9 mouse cellular contexts compared by ENCODE assay signal in genomic region chr14:23575951-23576350, GRCm38 (mm10).
DNase-seq lines count a peak whose midpoint lies in the region; ATAC-seq and TF ChIP-seq lines count a peak whose summit lies in the region.
"Had no signal": no experiment of that assay in that cellular context is flagged by ENCODE, and none has a peak within 500 bp of the region (broad histone marks: within the 10 kb centered on the region; RNA-seq: fewer than 3 reads in every experiment).

No protein-coding gene starts in this region.

- H3K4me3 ChIP-seq in liver, embryonic 14.5 days (ENCODE audit: insufficient read depth in 1 of 2, low read depth in 2 of 2, low read length in 2 of 2) = no peak overlapping the region
- H3K4me3 ChIP-seq in liver, embryonic 11.5 days (ENCODE audit: low read depth, low read length) = no peak overlapping the region
- H3K4me3 ChIP-seq in forebrain, embryonic 15.5 days = no peak overlapping the region
- no peak overlapping the region for H3K4me3 ChIP-seq in midbrain, embryonic 16.5 days (ENCODE audit: low read depth, low read length)
- no peak overlapping the region for H3K4me3 ChIP-seq in heart, embryonic 12.5 days
- H3K4me3 ChIP-seq: embryonic facial prominence, embryonic 13.5 days had no signal

- no peak for TF ChIP-seq EP300 in liver, embryonic 14.5 days (IDR thresholded peaks at IDR 0.05; ENCODE audit: low read depth)

- peak; percentile 53 to 79 for DNase-seq in adrenal gland, adult (ENCODE audit: inconsistent age in 2 of 2, low spot score in 1 of 2)
- DNase-seq in adrenal gland, postnatal 4 days (ENCODE audit: low spot score in 2 of 2) = no peak
- no peak for DNase-seq in liver, embryonic 14.5 days (ENCODE audit: low read depth in 3 of 3, low spot score in 3 of 3)
- no peak for DNase-seq in liver, embryonic 11.5 days (ENCODE audit: low spot score)
- DNase-seq in urinary bladder, postnatal 10 days (ENCODE audit: low spot score) = no peak

- 3% methylated on average over 2 of the region's 2 CpGs for WGBS in liver, embryonic 14.5 days (ENCODE audit: insufficient replicate concordance)
- WGBS in liver, embryonic 11.5 days = 5% methylated on average over 2 of the region's 2 CpGs
- WGBS in forebrain, embryonic 15.5 days = 2% methylated on average over 2 of the region's 2 CpGs
- WGBS in midbrain, embryonic 16.5 days = 6% methylated on average over 2 of the region's 2 CpGs
- WGBS in heart, embryonic 12.5 days = 4% methylated on average over 2 of the region's 2 CpGs

- H3K9ac ChIP-seq in liver, embryonic 14.5 days (replicated peaks) = no peak overlapping the region
- no peak overlapping the region for H3K9ac ChIP-seq in liver, embryonic 11.5 days (ENCODE audit: low read depth, low read length)
- H3K9ac ChIP-seq in forebrain, embryonic 15.5 days (replicated peaks) = no peak overlapping the region
- no peak overlapping the region for H3K9ac ChIP-seq in midbrain, embryonic 16.5 days (ENCODE audit: low read depth, low read length)
- H3K9ac ChIP-seq in heart, embryonic 12.5 days = no peak overlapping the region
- H3K9ac ChIP-seq: embryonic facial prominence, embryonic 13.5 days had no signal

- H3K27ac ChIP-seq in liver, embryonic 14.5 days = no peak overlapping the region
- no peak overlapping the region for H3K27ac ChIP-seq in liver, embryonic 11.5 days (ENCODE audit: low read depth, low read length)
- no peak overlapping the region for H3K27ac ChIP-seq in forebrain, embryonic 15.5 days (replicated peaks)
- no peak overlapping the region for H3K27ac ChIP-seq in midbrain, embryonic 16.5 days (ENCODE audit: low read length)
- H3K27ac ChIP-seq in heart, embryonic 12.5 days (ENCODE audit: poor library complexity, severe bottlenecking) = no peak overlapping the region
- H3K27ac ChIP-seq: embryonic facial prominence, embryonic 13.5 days had no signal

- no peaks in the 10 kb centered on the region for H3K36me3 ChIP-seq in liver, embryonic 14.5 days (replicated peaks; ENCODE audit: control insufficient read depth, insufficient read depth, low read depth)
- H3K36me3 ChIP-seq in liver, embryonic 11.5 days (ENCODE audit: control insufficient read depth, insufficient read depth, low read length) = no peaks in the 10 kb centered on the region
- H3K36me3 ChIP-seq in forebrain, embryonic 15.5 days = no peaks in the 10 kb centered on the region
- H3K36me3 ChIP-seq in midbrain, embryonic 16.5 days (ENCODE audit: control insufficient read depth, insufficient read depth, low read length) = no peaks in the 10 kb centered on the region
- no peaks in the 10 kb centered on the region for H3K36me3 ChIP-seq in heart, embryonic 12.5 days
- H3K36me3 ChIP-seq: embryonic facial prominence, embryonic 13.5 days had no signal

- no peak overlapping the region for H3K4me2 ChIP-seq in liver, embryonic 14.5 days (ENCODE audit: low read depth)
- no peak overlapping the region for H3K4me2 ChIP-seq in liver, embryonic 11.5 days
- no peak overlapping the region for H3K4me2 ChIP-seq in forebrain, embryonic 15.5 days (replicated peaks)
- no peak overlapping the region for H3K4me2 ChIP-seq in midbrain, embryonic 16.5 days (ENCODE audit: low read length)
- no peak overlapping the region for H3K4me2 ChIP-seq in heart, embryonic 12.5 days
- H3K4me2 ChIP-seq: embryonic facial prominence, embryonic 13.5 days had no signal

- no peaks in the 10 kb centered on the region for H3K9me3 ChIP-seq in liver, embryonic 14.5 days (ENCODE audit: control insufficient read depth, low read length)
- H3K9me3 ChIP-seq in liver, embryonic 11.5 days (ENCODE audit: control insufficient read depth, low read length) = no peaks in the 10 kb centered on the region
- H3K9me3 ChIP-seq in forebrain, embryonic 15.5 days = no peaks in the 10 kb centered on the region
- H3K9me3 ChIP-seq in midbrain, embryonic 16.5 days (replicated peaks; ENCODE audit: control insufficient read depth, low read length, poor library complexity, severe bottlenecking) = no peaks in the 10 kb centered on the region
- H3K9me3 ChIP-seq in heart, embryonic 12.5 days (replicated peaks) = no peaks in the 10 kb centered on the region
- H3K9me3 ChIP-seq: embryonic facial prominence, embryonic 13.5 days had no signal

- no peaks in the 10 kb centered on the region for H3K4me1 ChIP-seq in liver, embryonic 14.5 days (replicated peaks; ENCODE audit: control insufficient read depth in 2 of 2, insufficient read depth in 2 of 2, low read length in 1 of 2)
- no peaks in the 10 kb centered on the region for H3K4me1 ChIP-seq in liver, embryonic 11.5 days (replicated peaks; ENCODE audit: control insufficient read depth, insufficient read depth, low read length)
- H3K4me1 ChIP-seq in forebrain, embryonic 15.5 days = peaks cover 7% of the 10 kb centered on the region; the same call in 1 of the 2 replicates
- no peaks in the 10 kb centered on the region for H3K4me1 ChIP-seq in midbrain, embryonic 16.5 days (ENCODE audit: control insufficient read depth, insufficient read depth, low read length)
- no peaks in the 10 kb centered on the region for H3K4me1 ChIP-seq in heart, embryonic 12.5 days (replicated peaks)

- ATAC-seq in liver, embryonic 14.5 days (ENCODE audit: insufficient read depth) = no peak
- no peak for ATAC-seq in liver, embryonic 11.5 days (replicated peaks; ENCODE audit: low FRiP score)
- peak; percentile 63; the same call in 1 of the 2 replicates for ATAC-seq in forebrain, embryonic 15.5 days (replicated peaks)
- peak; percentile 79 for ATAC-seq in midbrain, embryonic 16.5 days
- ATAC-seq in heart, embryonic 12.5 days (ENCODE audit: insufficient number of reproducible peaks, low FRiP score) = no peak

- H3K27me3 ChIP-seq in liver, embryonic 14.5 days (ENCODE audit: control insufficient read depth, insufficient read depth, low read length) = no peaks in the 10 kb centered on the region
- no peaks in the 10 kb centered on the region for H3K27me3 ChIP-seq in liver, embryonic 11.5 days (replicated peaks; ENCODE audit: control insufficient read depth, insufficient read depth, low read length)
- H3K27me3 ChIP-seq in forebrain, embryonic 15.5 days = no peaks in the 10 kb centered on the region
- no peaks in the 10 kb centered on the region for H3K27me3 ChIP-seq in midbrain, embryonic 16.5 days (ENCODE audit: control insufficient read depth, insufficient read depth, low read depth, low read length)
- peaks cover 49% of the 10 kb centered on the region for H3K27me3 ChIP-seq in heart, embryonic 12.5 days (replicated peaks)
- H3K27me3 ChIP-seq: embryonic facial prominence, embryonic 13.5 days had no signal

- peak; percentile 35 for TF ChIP-seq CTCF in liver, embryonic 14.5 days (IDR thresholded peaks at IDR 0.05; ENCODE audit: low read depth)

Comparison
In these comparisons a context has a peak if more than half of its experiments do, and no peak if none do; other contexts are left out.
1. DNase-seq: peak in adrenal gland, adult (2 of 2); none in adrenal gland, postnatal 4 days (0 of 2), liver, embryonic 14.5 days (0 of 3), liver, embryonic 11.5 days (single experiment) and urinary bladder, postnatal 10 days (single experiment).
2. ATAC-seq: peak in forebrain, embryonic 15.5 days (single experiment) and midbrain, embryonic 16.5 days (single experiment); none in liver, embryonic 14.5 days (single experiment), liver, embryonic 11.5 days (single experiment) and heart, embryonic 12.5 days (single experiment).